24 mouse cellular contexts compared by ENCODE assay signal in genomic region chr5:53345164-53345563, GRCm38 (mm10).
"Had no signal": no experiment of that assay in that cellular context is flagged by ENCODE, and none has a peak within 500 bp of the region (broad histone marks: within the 10 kb centered on the region; RNA-seq: fewer than 3 reads in every experiment).

No protein-coding gene starts in this region.

- H3K4me3 ChIP-seq: heart, adult 2 months; heart, embryonic 13.5 days; heart, embryonic 15.5 days; hindbrain, embryonic 13.5 days; hindbrain, embryonic 15.5 days; kidney, embryonic 15.5 days; limb, embryonic 13.5 days; limb, embryonic 15.5 days; liver, embryonic 12.5 days had no signal

- H3K9me3 ChIP-seq: heart, embryonic 13.5 days; heart, embryonic 15.5 days; hindbrain, embryonic 13.5 days; hindbrain, embryonic 15.5 days; kidney, embryonic 15.5 days; limb, embryonic 13.5 days; limb, embryonic 15.5 days; liver, embryonic 12.5 days had no signal

- H3K4me1 ChIP-seq: heart, embryonic 15.5 days; liver, embryonic 12.5 days had no signal

- ATAC-seq: hindbrain, postnatal 0 days; intestine, embryonic 16.5 days; liver, embryonic 12.5 days had no signal

- H3K36me3 ChIP-seq: heart, embryonic 13.5 days; heart, embryonic 15.5 days; hindbrain, embryonic 13.5 days; hindbrain, embryonic 15.5 days; kidney, embryonic 15.5 days; limb, embryonic 13.5 days; limb, embryonic 15.5 days; liver, embryonic 12.5 days had no signal

- H3K9ac ChIP-seq: heart, embryonic 13.5 days; heart, embryonic 15.5 days; hindbrain, embryonic 13.5 days; hindbrain, embryonic 15.5 days; kidney, embryonic 15.5 days; limb, embryonic 13.5 days; limb, embryonic 15.5 days; liver, embryonic 12.5 days; liver, embryonic 14.5 days had no signal

- H3K27me3 ChIP-seq: hindbrain, embryonic 13.5 days; hindbrain, embryonic 15.5 days; kidney, embryonic 15.5 days; limb, embryonic 15.5 days had no signal

- DNase-seq: gastrocnemius, postnatal 14 days; heart, adult 11 months; heart, adult 2 months; heart, postnatal 14 days; heart, postnatal 36 days; kidney, adult 2 months; kidney, adult 9 months; kidney, postnatal 14 days; layer of hippocampus, adult 9-11 months; layer of hippocampus, postnatal 36 days; left cerebral cortex, postnatal 4 days had no signal

- H3K27ac ChIP-seq: heart, adult 2 months; heart, embryonic 13.5 days; heart, embryonic 15.5 days; hindbrain, embryonic 13.5 days; hindbrain, embryonic 15.5 days; hindbrain, postnatal 0 days; kidney, embryonic 15.5 days; kidney, postnatal 0 days; limb, embryonic 13.5 days; limb, embryonic 15.5 days; liver, embryonic 12.5 days; liver, embryonic 14.5 days had no signal

- H3K4me2 ChIP-seq: heart, embryonic 11.5 days; heart, embryonic 13.5 days; heart, embryonic 15.5 days; hindbrain, embryonic 13.5 days; hindbrain, embryonic 15.5 days; kidney, embryonic 15.5 days; limb, embryonic 13.5 days; limb, embryonic 15.5 days; liver, embryonic 12.5 days had no signal
